Mouse (Mus musculus): ENCODE measurements around the gene Trmt10a. TPM values are rescaled to one million over a fixed set of nuclear protein-coding genes. Genes with fewer than 3 reads are reported as not detected.

The Trmt10a gene
- total and polyA plus RNA-seq, 2 experiments, result 1.0 to 3.8 TPM

- Histone ChIP-seq H3K4me3 (ENCODE audit: insufficient read depth, low read depth, low read length) (no peak within 1 kb of the TSS), H3K9ac (ENCODE audit: low read depth, low read length) (no peak within 1 kb of the TSS), H3K79me2 (ENCODE audit: control insufficient read depth, insufficient read depth, low read length) (no peaks in the 10 kb centered on the region), H3K36me3 (ENCODE audit: control insufficient read depth, insufficient read depth, low read length) (no peaks in the 10 kb centered on the region), H3K27ac (replicated peaks; ENCODE audit: insufficient read depth, low read depth, low read length) (no peak within 1 kb of the TSS), H3K4me1 (ENCODE audit: control insufficient read depth, insufficient read depth, low read length) (peaks cover 1% of the 10 kb centered on the region; the same call in 1 of the 2 replicates), H3K27me3 (ENCODE audit: control insufficient read depth, insufficient read depth, low read length) (no peaks in the 10 kb centered on the region)
- WGBS, result 83% methylated on average over 15 of the region's 15 CpGs
- no peak for DNase-seq (ENCODE audit: extremely low read depth, low read depth, low spot score)
- TF ChIP-seq POLR2A (IDR thresholded peaks at IDR 0.05; ENCODE audit: extremely low read depth, insufficient read depth, low read length) (no peak), CTCF (IDR thresholded peaks at IDR 0.05; ENCODE audit: low read depth, low read length) (no peak)
Observed at GRCm38 (mm10) chr3:138193683-138194302, 50.5 kb downstream of the Trmt10a start, which contains the start of gene 4930579F01Rik. TSS of gene 4930579F01Rik (minus strand) at chr3:138193825.

DNA sequence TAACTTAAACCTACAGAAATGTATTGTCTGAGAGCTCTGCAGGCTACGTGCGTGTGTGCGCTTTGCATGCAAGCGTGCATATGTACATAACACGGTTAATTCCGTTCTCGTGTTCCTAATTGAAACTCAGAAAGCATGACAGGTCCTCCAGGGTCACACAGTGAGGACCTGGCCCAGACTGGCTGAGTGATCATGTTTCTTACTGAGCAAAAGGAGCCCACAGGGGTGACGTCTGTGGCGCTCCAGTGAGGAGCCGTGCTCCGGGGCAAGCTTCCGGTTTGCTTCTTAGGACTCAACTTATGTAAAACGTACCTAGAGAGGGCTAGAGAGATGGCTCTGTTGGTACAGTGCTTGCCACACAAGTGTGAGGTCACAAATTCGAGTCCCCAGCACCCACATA is 53.8 kb downstream of the Trmt10a start:
- 84% methylated on average over 14 of the region's 14 CpGs for WGBS
- no peaks in the 10 kb centered on the region for H3K36me3 ChIP-seq (ENCODE audit: control insufficient read depth, insufficient read depth, low read length)
- TF ChIP-seq POLR2A (IDR thresholded peaks at IDR 0.05; ENCODE audit: extremely low read depth, insufficient read depth, low read length), result no peak
- TF ChIP-seq CTCF (IDR thresholded peaks at IDR 0.05; ENCODE audit: low read depth, low read length), result no peak
- peaks cover 1% of the 10 kb centered on the region; the same call in 1 of the 2 replicates for H3K4me1 ChIP-seq (ENCODE audit: control insufficient read depth, insufficient read depth, low read length)
- H3K27ac ChIP-seq (replicated peaks; ENCODE audit: insufficient read depth, low read depth, low read length), result no peak overlapping the region
- DNase-seq (ENCODE audit: extremely low read depth, low read depth, low spot score), result no peak
- H3K27me3 ChIP-seq (ENCODE audit: control insufficient read depth, insufficient read depth, low read length), result no peaks in the 10 kb centered on the region
- H3K4me3 ChIP-seq (ENCODE audit: insufficient read depth, low read depth, low read length), result no peak overlapping the region
- H3K9ac ChIP-seq (ENCODE audit: low read depth, low read length), result no peak overlapping the region
- H3K79me2 ChIP-seq (ENCODE audit: control insufficient read depth, insufficient read depth, low read length), result no peaks in the 10 kb centered on the region

GRCm38 (mm10) chr3:138197556-138197955 is 54.3 kb downstream of the Trmt10a start:
- TF ChIP-seq CTCF (IDR thresholded peaks at IDR 0.05; ENCODE audit: low read depth, low read length), result no peak
- no peak for TF ChIP-seq POLR2A (IDR thresholded peaks at IDR 0.05; ENCODE audit: extremely low read depth, insufficient read depth, low read length)
- Histone ChIP-seq H3K4me1 (ENCODE audit: control insufficient read depth, insufficient read depth, low read length) (peaks cover 1% of the 10 kb centered on the region; the same call in 1 of the 2 replicates), H3K27ac (replicated peaks; ENCODE audit: insufficient read depth, low read depth, low read length) (no peak overlapping the region), H3K27me3 (ENCODE audit: control insufficient read depth, insufficient read depth, low read length) (no peaks in the 10 kb centered on the region), H3K36me3 (ENCODE audit: control insufficient read depth, insufficient read depth, low read length) (no peaks in the 10 kb centered on the region), H3K9ac (ENCODE audit: low read depth, low read length) (no peak overlapping the region), H3K79me2 (ENCODE audit: control insufficient read depth, insufficient read depth, low read length) (no peaks in the 10 kb centered on the region), H3K4me3 (ENCODE audit: insufficient read depth, low read depth, low read length) (no peak overlapping the region)
- 67% methylated on average over 9 of the region's 9 CpGs for WGBS
- no peak for DNase-seq (ENCODE audit: extremely low read depth, low read depth, low spot score)

DNA sequence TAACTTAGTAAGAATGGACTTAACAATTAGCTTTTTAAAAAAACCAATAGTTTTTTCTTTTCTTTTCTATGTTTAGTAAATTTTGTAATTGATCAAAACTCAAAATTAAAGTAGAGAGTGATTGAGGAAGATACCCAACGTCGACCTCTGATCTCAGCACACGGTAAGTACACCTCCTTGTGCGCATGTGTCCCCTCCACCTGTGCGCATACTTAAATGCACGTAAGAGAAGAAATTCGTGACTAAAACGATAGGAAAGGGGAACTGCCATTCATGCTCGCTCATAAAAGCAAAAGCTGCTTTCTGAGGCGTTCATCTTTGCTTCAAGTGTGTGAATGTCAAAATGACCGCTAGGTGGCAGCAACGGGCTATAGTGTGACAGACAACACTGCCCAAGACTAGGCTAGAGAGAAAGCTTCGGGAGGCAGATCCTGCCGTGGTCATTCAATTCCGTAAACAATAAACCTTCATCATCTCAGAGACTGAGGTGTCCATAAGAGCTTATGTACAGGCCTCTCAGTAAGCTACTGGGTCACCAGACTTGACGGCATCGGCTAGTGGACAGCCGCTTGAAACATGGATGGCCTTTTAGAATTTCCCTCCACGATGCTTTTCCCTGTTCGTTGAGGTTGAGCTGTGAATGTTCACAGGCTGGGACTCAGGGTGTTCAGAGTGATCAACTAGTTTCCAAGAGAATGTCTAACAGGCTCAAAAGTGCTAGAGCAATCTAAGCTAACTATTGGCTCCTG is 54.9 kb downstream of the Trmt10a start:
- Histone ChIP-seq H3K36me3 (ENCODE audit: control insufficient read depth, insufficient read depth, low read length) (no peaks in the 10 kb centered on the region), H3K27me3 (ENCODE audit: control insufficient read depth, insufficient read depth, low read length) (no peaks in the 10 kb centered on the region), H3K9ac (ENCODE audit: low read depth, low read length) (no peak overlapping the region), H3K27ac (replicated peaks; ENCODE audit: insufficient read depth, low read depth, low read length) (no peak overlapping the region), H3K79me2 (ENCODE audit: control insufficient read depth, insufficient read depth, low read length) (no peaks in the 10 kb centered on the region), H3K4me3 (ENCODE audit: insufficient read depth, low read depth, low read length) (no peak overlapping the region), H3K4me1 (ENCODE audit: control insufficient read depth, insufficient read depth, low read length) (peaks cover 1% of the 10 kb centered on the region; the same call in 1 of the 2 replicates)
- WGBS, result 28% methylated on average over 20 of the region's 20 CpGs
- TF ChIP-seq CTCF (IDR thresholded peaks at IDR 0.05; ENCODE audit: low read depth, low read length) (peak; percentile 60; the same call in 1 of the 2 replicates), POLR2A (IDR thresholded peaks at IDR 0.05; ENCODE audit: extremely low read depth, insufficient read depth, low read length) (no peak)
- DNase-seq (ENCODE audit: extremely low read depth, low read depth, low spot score), result peak; percentile 71

- H3K36me3 ChIP-seq (ENCODE audit: control insufficient read depth, insufficient read depth, low read length), result no peaks in the 10 kb centered on the region
- H3K4me1 ChIP-seq (ENCODE audit: control insufficient read depth, insufficient read depth, low read length), result peaks cover 3% of the 10 kb centered on the region; the same call in 1 of the 2 replicates
- no peaks in the 10 kb centered on the region for H3K27me3 ChIP-seq (ENCODE audit: control insufficient read depth, insufficient read depth, low read length)
- WGBS, result 77% methylated on average over 7 of the region's 7 CpGs
- no peak for TF ChIP-seq POLR2A (IDR thresholded peaks at IDR 0.05; ENCODE audit: extremely low read depth, insufficient read depth, low read length)
- no peak for TF ChIP-seq CTCF (IDR thresholded peaks at IDR 0.05; ENCODE audit: low read depth, low read length)
- H3K27ac ChIP-seq (replicated peaks; ENCODE audit: insufficient read depth, low read depth, low read length), result no peak overlapping the region
- H3K79me2 ChIP-seq (ENCODE audit: control insufficient read depth, insufficient read depth, low read length), result no peaks in the 10 kb centered on the region
- no peak overlapping the region for H3K9ac ChIP-seq (ENCODE audit: low read depth, low read length)
- H3K4me3 ChIP-seq (ENCODE audit: insufficient read depth, low read depth, low read length), result no peak overlapping the region
- no peak for DNase-seq (ENCODE audit: extremely low read depth, low read depth, low spot score)
Observed at GRCm38 (mm10) chr3:138198722-138199068, 55.4 kb downstream of the Trmt10a start.

GRCm38 (mm10) chr3:138208821-138209220 is 65.6 kb downstream of the Trmt10a start:
- H3K79me2 ChIP-seq (ENCODE audit: control insufficient read depth, insufficient read depth, low read length), result no peaks in the 10 kb centered on the region
- no peak overlapping the region for H3K9ac ChIP-seq (ENCODE audit: low read depth, low read length)
- no peaks in the 10 kb centered on the region for H3K36me3 ChIP-seq (ENCODE audit: control insufficient read depth, insufficient read depth, low read length)
- no peak for DNase-seq (ENCODE audit: extremely low read depth, low read depth, low spot score)
- H3K27me3 ChIP-seq (ENCODE audit: control insufficient read depth, insufficient read depth, low read length), result no peaks in the 10 kb centered on the region
- 92% methylated on average over 3 of the region's 3 CpGs for WGBS
- no peak for TF ChIP-seq POLR2A (IDR thresholded peaks at IDR 0.05; ENCODE audit: extremely low read depth, insufficient read depth, low read length)
- TF ChIP-seq CTCF (IDR thresholded peaks at IDR 0.05; ENCODE audit: low read depth, low read length), result no peak
- no peaks in the 10 kb centered on the region; the same call in 1 of the 2 replicates for H3K4me1 ChIP-seq (ENCODE audit: control insufficient read depth, insufficient read depth, low read length)
- H3K4me3 ChIP-seq (ENCODE audit: insufficient read depth, low read depth, low read length), result no peak overlapping the region
- no peak overlapping the region for H3K27ac ChIP-seq (replicated peaks; ENCODE audit: insufficient read depth, low read depth, low read length)

Other genes starting within 250 kb of the Trmt10a start
- 24.5 and 26.8 TPM in 2 replicates for gene Lamtor3, start 224.9 kb upstream of the Trmt10a start, total RNA-seq (2014; rRNA removed)
- gene Lamtor3, start 224.9 kb upstream of the Trmt10a start, polyA plus RNA-seq (2012; rRNA removed), result 10.8 and 11.1 TPM in 2 replicates
- 1.4 and 1.6 TPM in 2 replicates for gene Dapp1, start 161.9 kb upstream of the Trmt10a start, total RNA-seq (2014; rRNA removed)
- gene Dapp1, start 161.9 kb upstream of the Trmt10a start, polyA plus RNA-seq (2012; rRNA removed), result 0.32 and 0.59 TPM in 2 replicates
- gene 1110002E22Rik, start 78.4 kb upstream of the Trmt10a start, total RNA-seq (2014; rRNA removed), result under 0.01 TPM in 1 of 2 replicates, not detected in the other
- not detected in 2 replicates for gene 1110002E22Rik, start 78.4 kb upstream of the Trmt10a start, polyA plus RNA-seq (2012; rRNA removed)
- gene Gm5105, start 76.1 kb upstream of the Trmt10a start, total RNA-seq (2014; rRNA removed), result not detected in 2 replicates
- not detected in 2 replicates for gene Gm5105, start 76.1 kb upstream of the Trmt10a start, polyA plus RNA-seq (2012; rRNA removed)
- gene Mttp, start 1.5 kb downstream of the Trmt10a start, total RNA-seq (2014; rRNA removed), result 183 and 204 TPM in 2 replicates
- gene Mttp, start 1.5 kb downstream of the Trmt10a start, polyA plus RNA-seq (2012; rRNA removed), result 51.7 and 56.0 TPM in 2 replicates
- gene 4930579F01Rik, start 50.4 kb downstream of the Trmt10a start, total RNA-seq (2014; rRNA removed), result not detected in 2 replicates
- gene 4930579F01Rik, start 50.4 kb downstream of the Trmt10a start, polyA plus RNA-seq (2012; rRNA removed), result not detected in 2 replicates
- gene Adh7, start 74.3 kb downstream of the Trmt10a start, total RNA-seq (2014; rRNA removed), result 1.2 and 1.5 TPM in 2 replicates
- gene Adh7, start 74.3 kb downstream of the Trmt10a start, polyA plus RNA-seq (2012; rRNA removed), result 0.40 and 1.7 TPM in 2 replicates
- 2,711 and 3,373 TPM in 2 replicates for gene Adh1, start 117.5 kb downstream of the Trmt10a start, total RNA-seq (2014; rRNA removed)
- 3,177 and 3,191 TPM in 2 replicates for gene Adh1, start 117.5 kb downstream of the Trmt10a start, polyA plus RNA-seq (2012; rRNA removed)
- not detected in 2 replicates for gene Adh6a, start 169.8 kb downstream of the Trmt10a start, total RNA-seq (2014; rRNA removed)
- not detected in 2 replicates for gene Adh6a, start 169.8 kb downstream of the Trmt10a start, polyA plus RNA-seq (2012; rRNA removed)
- 0.07 TPM in 1 of 2 replicates, not detected in the other for gene Adh6b, start 198.3 kb downstream of the Trmt10a start, total RNA-seq (2014; rRNA removed)
- 0.06 TPM in 2 replicates for gene Adh6b, start 198.3 kb downstream of the Trmt10a start, polyA plus RNA-seq (2012; rRNA removed)

Measured in liver, adult 2 months (tissue).